Comparison of ENCODE assay signal across 16 mouse cellular contexts in the genomic region with DNA sequence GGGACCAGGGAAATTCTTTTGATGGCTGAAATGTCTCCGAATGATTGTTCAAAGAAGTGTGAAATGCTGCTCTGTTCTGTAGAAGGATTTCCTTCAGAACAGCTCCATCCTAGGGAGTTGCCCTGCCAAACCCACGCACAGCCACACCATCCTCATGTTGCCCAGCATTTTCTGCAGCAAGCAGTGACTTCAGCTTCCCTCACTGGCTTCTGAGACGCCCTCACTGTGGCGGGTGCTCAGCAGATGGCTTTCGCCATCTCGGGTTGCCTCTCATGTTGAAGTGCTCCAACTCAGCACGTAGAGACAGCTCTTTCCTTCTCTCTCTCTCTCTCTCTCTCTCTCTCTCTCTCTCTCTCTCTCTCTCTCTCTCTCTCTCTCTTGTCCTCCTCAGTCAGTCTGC.
DNase-seq lines count a peak whose midpoint lies in the region; ATAC-seq lines count a peak whose summit lies in the region.
"Had no signal": no experiment of that assay in that cellular context is flagged by ENCODE, and none has a peak within 500 bp of the region (broad histone marks: within the 10 kb centered on the region; RNA-seq: fewer than 3 reads in every experiment).

No protein-coding gene starts in this region.

- peak; percentile 78 for ATAC-seq in frontal cortex, adult (ENCODE audit: low TSS enrichment)
- ATAC-seq: intestine, postnatal 0 days had no signal

- intact Hi-C loops in left cerebral cortex, postnatal 4 days (cut with DNase I) = no loop called here

- no peak for DNase-seq in frontal cortex, postnatal 25 days (ENCODE audit: low spot score in 2 of 2)
- peak; percentile 48 to 70 for DNase-seq in left cerebral cortex, adult 18-20 months (ENCODE audit: low spot score in 2 of 2)
- DNase-seq in left cerebral cortex, postnatal 4 days = no peak
- DNase-seq in brain, adult 2 months (ENCODE audit: low read depth, low spot score) = peak; percentile 76
- peak; percentile 22 for DNase-seq in right cerebral cortex, postnatal 14 days
- no peak for DNase-seq in ovary, postnatal 36 days (ENCODE audit: low spot score)
- DNase-seq: adrenal gland, postnatal 25 days; cerebellum, adult 9-11 months; gastrocnemius, postnatal 14 days; heart, postnatal 10 days; kidney, postnatal 25 days; midbrain, embryonic 14.5 days; thymus, adult 18-20 months; thymus, postnatal 36 days had no signal

Comparison
In these comparisons a context has a peak if more than half of its experiments do, and no peak if none do; other contexts are left out.
1. DNase-seq: peak in left cerebral cortex, adult 18-20 months (2 of 2), brain, adult 2 months (single experiment) and right cerebral cortex, postnatal 14 days (single experiment); none in frontal cortex, postnatal 25 days (0 of 2), left cerebral cortex, postnatal 4 days (single experiment) and ovary, postnatal 36 days (single experiment).